8 mouse cellular contexts compared by ENCODE assay signal in the genomic region with DNA sequence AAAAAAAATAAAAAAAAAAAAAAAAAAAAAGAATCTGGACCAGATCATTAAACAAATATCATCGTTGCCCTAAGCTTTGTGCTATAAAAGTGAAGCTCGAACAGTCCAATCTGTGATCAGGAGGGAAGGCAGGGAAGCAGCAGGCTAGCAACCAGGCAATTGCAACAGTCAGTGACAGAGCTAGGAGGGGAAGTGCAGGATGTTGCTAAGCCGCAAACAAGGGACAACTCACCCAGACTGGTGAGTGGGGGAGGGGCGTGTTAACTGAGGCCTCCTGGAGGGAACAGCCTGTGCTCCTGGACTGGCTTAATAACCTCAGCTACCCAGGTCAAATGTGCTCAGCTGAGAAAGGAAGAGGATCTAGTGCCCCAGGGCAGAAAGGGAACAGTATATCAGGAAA. TPM values are rescaled to one million over a fixed set of nuclear protein-coding genes. Genes with fewer than 3 reads are reported as not detected.
DNase-seq lines count a peak whose midpoint lies in the region; ATAC-seq and TF ChIP-seq lines count a peak whose summit lies in the region.

No protein-coding gene starts in this region.

- peaks cover 4% of the 10 kb centered on the region; the same call in 1 of the 2 replicates for H3K4me1 ChIP-seq in intestine, postnatal 0 days (replicated peaks; ENCODE audit: control insufficient read depth, insufficient read depth, low read length)
- peaks cover 89% of the 10 kb centered on the region for H3K4me1 ChIP-seq in megakaryocyte, embryonic 14.5 days

- peak; percentile 98 for ATAC-seq in common myeloid progenitor, adult 5-6 weeks (replicated peaks; ENCODE audit: low read depth, poor library complexity, severe bottlenecking)
- ATAC-seq in intestine, postnatal 0 days = peak; percentile 60

- no peaks in the 10 kb centered on the region for H3K27me3 ChIP-seq in intestine, postnatal 0 days (replicated peaks; ENCODE audit: control insufficient read depth, insufficient read depth, low read length)
- no peaks in the 10 kb centered on the region for H3K27me3 ChIP-seq in megakaryocyte, embryonic 14.5 days (replicated peaks)

- DNase-seq in adrenal gland, adult 2 months = peak; percentile 53
- DNase-seq in adrenal gland, adult 8-10 months = no peak
- DNase-seq in B cell, adult 2 months = peak; percentile 79 to 81
- peak; percentile 87 for DNase-seq in thymus, postnatal 0 days (ENCODE audit: low spot score)
- no peak for DNase-seq in layer of hippocampus, adult 2 months (ENCODE audit: low spot score in 2 of 2)

- no peak overlapping the region for H3K4me2 ChIP-seq in intestine, postnatal 0 days (replicated peaks; ENCODE audit: low read depth)

- H3K36me3 ChIP-seq in intestine, postnatal 0 days (ENCODE audit: control insufficient read depth, insufficient read depth) = no peaks in the 10 kb centered on the region
- H3K36me3 ChIP-seq in megakaryocyte, embryonic 14.5 days (replicated peaks; ENCODE audit: low read length) = no peaks in the 10 kb centered on the region

- H3K27ac ChIP-seq in intestine, postnatal 0 days (ENCODE audit: low read depth, low read length) = no peak overlapping the region; the same call in 1 of the 2 replicates
- H3K27ac ChIP-seq in layer of hippocampus, adult 2 months = no peak overlapping the region

- no peak overlapping the region for H3K9ac ChIP-seq in intestine, postnatal 0 days (ENCODE audit: low read depth, low read length)

- no peak for TF ChIP-seq CTCF in intestine, postnatal 0 days (IDR thresholded peaks at IDR 0.05; ENCODE audit: low read depth)
- no peak for TF ChIP-seq CTCF in layer of hippocampus, adult 2 months (conservative IDR thresholded peaks at IDR 0.05)

- no peaks in the 10 kb centered on the region for H3K9me3 ChIP-seq in intestine, postnatal 0 days (ENCODE audit: control insufficient read depth)
- no peaks in the 10 kb centered on the region for H3K9me3 ChIP-seq in megakaryocyte, embryonic 14.5 days

- WGBS in intestine, postnatal 0 days = 13% methylated on average over 4 of the region's 4 CpGs

- no peak overlapping the region for H3K4me3 ChIP-seq in intestine, postnatal 0 days (ENCODE audit: low read depth, low read length)
- peak overlapping the region; percentile 83 for H3K4me3 ChIP-seq in megakaryocyte, embryonic 14.5 days (replicated peaks)
- no peak overlapping the region for H3K4me3 ChIP-seq in layer of hippocampus, adult 2 months

RNA-seq across cellular contexts. Expression of a gene that starts 6.6 kb away (rescaled TPM):
- 10 to 100 TPM; 38.8 to 39.1 TPM for total RNA-seq in adrenal gland, adult 2 months (2021)
- polyA plus RNA-seq in adrenal gland, adult 2 months (2012; rRNA removed) = 13.7 and 15.4 TPM in 2 replicates
- 10 to 100 TPM; 37.2 to 53.7 (median 45.7) TPM for total RNA-seq in adrenal gland, adult 8-10 months (2022)
- 54.7 and 81.8 TPM in 2 replicates for total RNA-seq in common myeloid progenitor, adult 5-6 weeks (2017)
- 63.5 and 70.3 TPM in 2 replicates for polyA plus RNA-seq in intestine, postnatal 0 days (2015; fragmentation: Nextera tagmentation; extraction: Ambion mirVana)
- polyA plus RNA-seq in megakaryocyte, embryonic 14.5 days (2012; ENCODE audit: insufficient read depth, low replicate concordance) = 6.3 and 7.2 TPM in 2 replicates
- polyA plus RNA-seq in thymus, postnatal 0 days (2015; fragmentation: Nextera tagmentation; extraction: Ambion mirVana) = 154 and 168 TPM in 2 replicates
- total RNA-seq in layer of hippocampus, adult 2 months (2021) = 10 to 100 TPM; 41.8 to 45.5 TPM

Comparison
In these comparisons a context has a peak if more than half of its experiments do, and no peak if none do; other contexts are left out.
1. DNase-seq: peak in adrenal gland, adult 2 months (single experiment), B cell, adult 2 months (2 of 2) and thymus, postnatal 0 days (single experiment); none in adrenal gland, adult 8-10 months (single experiment) and layer of hippocampus, adult 2 months (0 of 2).